ENCODE assay signal across 8 mouse cellular contexts in the genomic region with DNA sequence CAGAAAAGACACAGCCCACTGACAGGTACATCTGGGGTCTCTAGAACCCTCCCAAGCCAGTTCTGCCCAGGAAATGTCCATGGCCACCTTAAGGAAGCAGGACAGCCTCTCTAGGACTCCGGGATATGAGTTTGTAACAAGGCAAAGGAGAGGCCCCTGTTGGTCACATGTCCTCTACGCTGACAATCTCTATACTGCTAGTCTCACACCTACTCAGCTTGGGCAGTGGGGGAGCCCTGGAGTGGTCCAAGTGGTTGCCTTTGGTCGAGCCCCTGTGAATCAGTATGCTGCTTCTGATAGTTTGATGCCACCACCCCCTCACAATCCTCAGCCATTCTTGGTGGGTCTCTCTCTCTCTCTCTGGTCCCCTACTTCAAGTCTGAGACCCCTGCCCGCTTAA. TPM values are rescaled to one million over a fixed set of nuclear protein-coding genes. Genes with fewer than 3 reads are reported as not detected.
DNase-seq lines count a peak whose midpoint lies in the region; ATAC-seq lines count a peak whose summit lies in the region.

No protein-coding gene starts in this region.

- WGBS in kidney, embryonic 16.5 days = 22% methylated on average over 4 of the region's 4 CpGs
- 13% methylated on average over 4 of the region's 4 CpGs for WGBS in hindbrain, embryonic 14.5 days
- WGBS in midbrain, embryonic 14.5 days = 12% methylated on average over 4 of the region's 4 CpGs

- peak overlapping the region; percentile 52 for H3K4me3 ChIP-seq in kidney, embryonic 16.5 days (ENCODE audit: low read length)
- peak overlapping the region; percentile 45 for H3K4me3 ChIP-seq in hindbrain, embryonic 14.5 days (replicated peaks; ENCODE audit: low read length)
- H3K4me3 ChIP-seq in midbrain, embryonic 14.5 days (replicated peaks; ENCODE audit: low read depth, low read length) = peak overlapping the region; percentile 48

- H3K4me1 ChIP-seq in kidney, embryonic 16.5 days (ENCODE audit: insufficient read depth, low read length) = peaks cover 69% of the 10 kb centered on the region
- peaks cover 37% of the 10 kb centered on the region for H3K4me1 ChIP-seq in hindbrain, embryonic 14.5 days (replicated peaks; ENCODE audit: control insufficient read depth, insufficient read depth, low read length)
- H3K4me1 ChIP-seq in midbrain, embryonic 14.5 days (ENCODE audit: control insufficient read depth, insufficient read depth, low read length) = peaks cover 33% of the 10 kb centered on the region

- no peaks in the 10 kb centered on the region for H3K9me3 ChIP-seq in kidney, embryonic 16.5 days (ENCODE audit: low read length)
- no peaks in the 10 kb centered on the region for H3K9me3 ChIP-seq in hindbrain, embryonic 14.5 days (ENCODE audit: control insufficient read depth, low read length)
- H3K9me3 ChIP-seq in midbrain, embryonic 14.5 days (ENCODE audit: control insufficient read depth, low read length) = no peaks in the 10 kb centered on the region

- H3K27me3 ChIP-seq in kidney, embryonic 16.5 days (ENCODE audit: insufficient read depth, low read length) = no peaks in the 10 kb centered on the region
- H3K27me3 ChIP-seq in hindbrain, embryonic 14.5 days (ENCODE audit: control insufficient read depth, insufficient read depth, low read length) = no peaks in the 10 kb centered on the region
- H3K27me3 ChIP-seq in midbrain, embryonic 14.5 days (ENCODE audit: control insufficient read depth, insufficient read depth, low read length) = no peaks in the 10 kb centered on the region

- H3K4me2 ChIP-seq in kidney, embryonic 16.5 days (replicated peaks; ENCODE audit: low read depth, low read length) = peak overlapping the region; percentile 87
- peak overlapping the region; percentile 93 for H3K4me2 ChIP-seq in hindbrain, embryonic 14.5 days (replicated peaks)
- H3K4me2 ChIP-seq in midbrain, embryonic 14.5 days (ENCODE audit: low read length) = peak overlapping the region; percentile 85

- peak overlapping the region; percentile 90 for H3K27ac ChIP-seq in kidney, embryonic 16.5 days (ENCODE audit: low read length)
- H3K27ac ChIP-seq in hindbrain, embryonic 14.5 days = peak overlapping the region; percentile 75
- peak overlapping the region; percentile 66 for H3K27ac ChIP-seq in midbrain, embryonic 14.5 days (replicated peaks; ENCODE audit: low read depth, low read length)

- H3K9ac ChIP-seq in kidney, embryonic 16.5 days (replicated peaks; ENCODE audit: low read length) = peak overlapping the region; percentile 74
- peak overlapping the region; percentile 69 for H3K9ac ChIP-seq in hindbrain, embryonic 14.5 days
- H3K9ac ChIP-seq in midbrain, embryonic 14.5 days (replicated peaks; ENCODE audit: low read length) = peak overlapping the region; percentile 69

- ATAC-seq in kidney, embryonic 16.5 days (ENCODE audit: low FRiP score, low TSS enrichment) = peak; percentile 17
- peak; percentile 34; the same call in 1 of the 2 replicates for ATAC-seq in hindbrain, embryonic 14.5 days (ENCODE audit: low FRiP score)
- peak; percentile 28 for ATAC-seq in midbrain, embryonic 14.5 days (ENCODE audit: low FRiP score, low TSS enrichment)
- no peak for ATAC-seq in inflammation-experienced regulatory T-cells, adult 6 months

- no peak for DNase-seq in kidney, postnatal 25 days
- DNase-seq in embryo, embryonic 11 days = peak; percentile 49
- no peak for DNase-seq in hindbrain, embryonic 14.5 days (ENCODE audit: low spot score)
- peak; percentile 48 for DNase-seq in midbrain, embryonic 14.5 days
- no peak for DNase-seq in cerebellum, adult 11 months
- DNase-seq in ovary, postnatal 10 days (ENCODE audit: low spot score) = no peak

- H3K36me3 ChIP-seq in kidney, embryonic 16.5 days (ENCODE audit: insufficient read depth, low read length) = no peaks in the 10 kb centered on the region
- H3K36me3 ChIP-seq in hindbrain, embryonic 14.5 days (replicated peaks; ENCODE audit: control insufficient read depth, insufficient read depth) = no peaks in the 10 kb centered on the region
- H3K36me3 ChIP-seq in midbrain, embryonic 14.5 days (ENCODE audit: control insufficient read depth, insufficient read depth, low read length) = no peaks in the 10 kb centered on the region

RNA-seq across cellular contexts. Expression of a gene that starts 13.1 kb away (rescaled TPM):
- 18.4 and 18.8 TPM in 2 replicates for polyA plus RNA-seq in kidney, embryonic 16.5 days (2015; fragmentation: Nextera tagmentation; extraction: Ambion mirVana)
- polyA plus RNA-seq in hindbrain, embryonic 14.5 days (2014; fragmentation: Nextera tagmentation; extraction: Ambion mirVana) = 15.6 and 19.9 TPM in 2 replicates
- 13.0 and 20.8 TPM in 2 replicates for polyA plus RNA-seq in midbrain, embryonic 14.5 days (2014; fragmentation: Nextera tagmentation; extraction: Ambion mirVana)
- polyA plus RNA-seq in inflammation-experienced regulatory T-cells, adult 6 months (2017; shearing (Covaris generic)) = 1 to 10 TPM in 1 of 3 experiments, under 1 TPM in 2; 0.54 to 1.2 (median 0.59) TPM

RNA-seq across cellular contexts. Expression of a gene that starts 29.2 kb away (rescaled TPM):
- polyA plus RNA-seq in kidney, embryonic 16.5 days (2015; fragmentation: Nextera tagmentation; extraction: Ambion mirVana) = 16.0 and 16.8 TPM in 2 replicates
- 2.0 and 2.2 TPM in 2 replicates for polyA plus RNA-seq in hindbrain, embryonic 14.5 days (2014; fragmentation: Nextera tagmentation; extraction: Ambion mirVana)
- polyA plus RNA-seq in midbrain, embryonic 14.5 days (2014; fragmentation: Nextera tagmentation; extraction: Ambion mirVana) = 0.66 and 1.1 TPM in 2 replicates
- polyA plus RNA-seq in inflammation-experienced regulatory T-cells, adult 6 months (2017; shearing (Covaris generic)) = 10 to 100 TPM; 55.3 to 73.9 (median 67.2) TPM

RNA-seq across cellular contexts. Expression of a gene that starts 43.8 kb away (rescaled TPM):
- 131 and 138 TPM in 2 replicates for polyA plus RNA-seq in kidney, embryonic 16.5 days (2015; fragmentation: Nextera tagmentation; extraction: Ambion mirVana)
- polyA plus RNA-seq in hindbrain, embryonic 14.5 days (2014; fragmentation: Nextera tagmentation; extraction: Ambion mirVana) = 88.0 and 91.6 TPM in 2 replicates
- 82.6 and 98.7 TPM in 2 replicates for polyA plus RNA-seq in midbrain, embryonic 14.5 days (2014; fragmentation: Nextera tagmentation; extraction: Ambion mirVana)
- polyA plus RNA-seq in inflammation-experienced regulatory T-cells, adult 6 months (2017; shearing (Covaris generic)) = 10 to 100 TPM; 46.6 to 50.3 (median 47.0) TPM

RNA-seq across cellular contexts. Expression of a gene that starts 47.0 kb away (rescaled TPM):
- polyA plus RNA-seq in kidney, embryonic 16.5 days (2015; fragmentation: Nextera tagmentation; extraction: Ambion mirVana) = 0.54 and 0.82 TPM in 2 replicates
- not detected in 2 replicates for polyA plus RNA-seq in hindbrain, embryonic 14.5 days (2014; fragmentation: Nextera tagmentation; extraction: Ambion mirVana)
- polyA plus RNA-seq in midbrain, embryonic 14.5 days (2014; fragmentation: Nextera tagmentation; extraction: Ambion mirVana) = 0.16 TPM in 1 of 2 replicates, not detected in the other
- not detected for polyA plus RNA-seq in inflammation-experienced regulatory T-cells, adult 6 months (2017; shearing (Covaris generic))

RNA-seq across cellular contexts. Expression of a gene that starts 51.1 kb away (rescaled TPM):
- 0.37 TPM in 1 of 2 replicates, not detected in the other for polyA plus RNA-seq in kidney, embryonic 16.5 days (2015; fragmentation: Nextera tagmentation; extraction: Ambion mirVana)
- polyA plus RNA-seq in hindbrain, embryonic 14.5 days (2014; fragmentation: Nextera tagmentation; extraction: Ambion mirVana) = not detected in 2 replicates
- polyA plus RNA-seq in midbrain, embryonic 14.5 days (2014; fragmentation: Nextera tagmentation; extraction: Ambion mirVana) = not detected in 2 replicates
- not detected for polyA plus RNA-seq in inflammation-experienced regulatory T-cells, adult 6 months (2017; shearing (Covaris generic))

Comparison
In these comparisons a context has a peak if more than half of its experiments do, and no peak if none do; other contexts are left out.
1. DNase-seq: peak in embryo, embryonic 11 days (single experiment) and midbrain, embryonic 14.5 days (single experiment); none in kidney, postnatal 25 days (0 of 2), hindbrain, embryonic 14.5 days (single experiment), cerebellum, adult 11 months (single experiment) and ovary, postnatal 10 days (single experiment).
2. Peak in every context shown above with its lines, with median percentiles within 50 percentile points of each other: H3K27ac ChIP-seq, H3K4me2 ChIP-seq, H3K4me3 ChIP-seq and H3K9ac ChIP-seq.